Mouse (Mus musculus) lung, adult 2 months (tissue): ENCODE measurements around the gene Tspan32.

Source experiments
- CTCF ChIP-seq: fragments of 200-500 bp; IDR thresholded peaks from 2 replicates; pipeline ENCODE4 v1.5.1; 2011; ENCODE audit warnings: mild to moderate bottlenecking, low read length, control low read depth; ENCODE audit not compliant: insufficient read depth
- POLR2A ChIP-seq: fragments of 200-500 bp; IDR thresholded peaks from 2 replicates; pipeline ENCODE4 v1.6.1; 2011; ENCODE audit warnings: low read depth, mild to moderate bottlenecking, control low read depth, low read length, borderline replicate concordance; ENCODE audit errors: extremely low read depth

GRCm38 (mm10) chr7:143014862-143015659 lies 10.2 kb downstream of the Tspan32 start:
- TF ChIP-seq POLR2A, result no peak
- no peak for TF ChIP-seq CTCF
